Mouse (Mus musculus) stomach, embryonic 16.5 days (tissue): ENCODE data around the gene Sox18. TPM values are rescaled to one million over a fixed set of nuclear protein-coding genes. Genes with fewer than 3 reads are reported as not detected.

Experiments
- ATAC-seq: fragments of 200-750 bp; cut with Nextera tagmentation; 2 replicates; pipeline ENCODE4 v1.8.0; 2017; ENCODE audit warnings: moderate number of reproducible peaks, moderate TSS enrichment; ENCODE audit not compliant: insufficient read depth, low FRiP score
- H3K27ac ChIP-seq: fragments of 300-500 bp; sonication (generic); 2 replicates; pipeline ENCODE4 v1.5.1; 2014; ENCODE audit warnings: low read length
- H3K27me3 ChIP-seq: fragments of 300-500 bp; sonication (generic); 2 replicates; pipeline ENCODE4 v1.6.1; 2014; ENCODE audit warnings: low read length, control low read depth, mixed read lengths; ENCODE audit not compliant: control insufficient read depth, insufficient read depth
- H3K36me3 ChIP-seq: fragments of 300-500 bp; sonication (generic); 2 replicates; pipeline ENCODE4 v1.6.1; 2014; ENCODE audit warnings: low read length; ENCODE audit not compliant: control insufficient read depth, insufficient read depth
- H3K4me1 ChIP-seq: fragments of 300-500 bp; sonication (generic); 2 replicates; pipeline ENCODE4 v1.6.1; 2014; ENCODE audit warnings: low read length, control low read depth, mixed read lengths; ENCODE audit not compliant: control insufficient read depth, insufficient read depth
- H3K4me2 ChIP-seq: fragments of 300-500 bp; sonication (generic); 2 replicates; pipeline ENCODE4 v1.6.1; 2014; ENCODE audit warnings: low read depth, low read length, mixed read lengths
- H3K4me3 ChIP-seq: fragments of 300-500 bp; sonication (generic); replicated peaks from 2 replicates; pipeline ENCODE4 v1.5.1; 2014; ENCODE audit warnings: mild to moderate bottlenecking, low read length
- H3K9ac ChIP-seq: fragments of 300-500 bp; sonication (generic); 2 replicates; pipeline ENCODE4 v1.6.1; 2014; ENCODE audit warnings: low read length
- H3K9me3 ChIP-seq: fragments of 300-500 bp; sonication (generic); replicated peaks from 2 replicates; pipeline ENCODE4 v1.6.1; 2016; ENCODE audit warnings: low read length, control low read depth; ENCODE audit not compliant: control insufficient read depth
- WGBS: fragments of 180-500 bp; shearing (Covaris S2); extraction: QIAGEN DNeasy Blood & Tissue Kit; methylation state at CpG from one replicate; pipeline ENCODE4 v1.1.7; 2014; 5-methylcytosine and 5-hydroxymethylcytosine counted together
- polyA plus RNA-seq: library from polyadenylated mRNA; unstranded; fragments of >200 nt; fragmentation: Nextera tagmentation; extraction: Ambion mirVana; gene quantifications from 2 replicates; pipeline ENCODE4 v1.2.1, GENCODE M21; 2015

The Sox18 gene
- polyA plus RNA-seq, 1 experiment from 2014 or later: 25.5 TPM

GRCm38 (mm10) chr2:181677096-181677754 lies 5.8 kb upstream of the Sox18 start:
- 62% methylated on average over 5 of the region's 5 CpGs for WGBS
- ATAC-seq: no peak
- peaks cover 19% of the 10 kb centered on the region for H3K27me3 ChIP-seq
- H3K9me3 ChIP-seq: no peaks in the 10 kb centered on the region
- 0 out of 2 replicates have a peak overlapping the region, but pooled peaks have one; percentile 18 for H3K9ac ChIP-seq
- H3K4me3 ChIP-seq: no peak overlapping the region
- H3K27ac ChIP-seq: peak overlapping the region; percentile 59
- H3K4me2 ChIP-seq: no peak overlapping the region
- H3K36me3 ChIP-seq: no peaks in the 10 kb centered on the region
- peaks cover 16% of the 10 kb centered on the region for H3K4me1 ChIP-seq

- 63% methylated on average over 2 of the region's 2 CpGs for WGBS
- no peak for ATAC-seq
- H3K4me3 ChIP-seq: no peak overlapping the region
Measured at GRCm38 (mm10) chr2:181676424-181676823, 5.0 kb upstream of the Sox18 start.

DNA sequence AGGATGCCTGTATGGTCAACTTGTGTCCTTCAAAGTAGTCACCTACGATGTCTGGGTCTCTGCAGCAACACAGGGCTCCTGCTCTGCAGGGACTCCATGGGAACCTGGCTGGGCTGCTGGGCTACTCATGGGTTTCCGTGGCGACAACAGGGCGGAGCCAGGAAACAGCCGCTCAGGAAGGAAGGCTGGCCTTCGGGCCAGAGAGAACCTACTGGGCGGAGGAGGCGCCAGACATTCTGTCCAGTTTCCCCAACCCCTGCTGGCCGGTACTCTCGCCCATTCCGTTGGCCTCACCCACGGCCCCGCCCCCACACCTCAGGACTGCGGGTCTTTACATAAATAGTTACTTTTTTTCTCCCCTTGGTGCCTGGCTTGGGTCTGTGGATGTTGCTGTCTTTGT lies 4.0 kb upstream of the Sox18 start:
- no peak overlapping the region for H3K27ac ChIP-seq
- peak overlapping the region; percentile 34 for H3K4me2 ChIP-seq
- no peaks in the 10 kb centered on the region for H3K36me3 ChIP-seq
- peak overlapping the region; percentile 33; the same call in 1 of the 2 replicates for H3K9ac ChIP-seq
- WGBS: 5% methylated on average over 14 of the region's 14 CpGs
- H3K4me3 ChIP-seq: no peak overlapping the region
- H3K9me3 ChIP-seq: no peaks in the 10 kb centered on the region
- no peak for ATAC-seq
- peaks cover 37% of the 10 kb centered on the region for H3K27me3 ChIP-seq
- peaks cover 14% of the 10 kb centered on the region for H3K4me1 ChIP-seq

More at GRCm38 (mm10) chr2:181676424-181676823, 5.0 kb upstream of the Sox18 start:
- no peak overlapping the region for H3K9ac ChIP-seq
- H3K27ac ChIP-seq: peak overlapping the region; percentile 42; the same call in 1 of the 2 replicates
- H3K9me3 ChIP-seq: no peaks in the 10 kb centered on the region
- no peaks in the 10 kb centered on the region for H3K36me3 ChIP-seq
- peaks cover 14% of the 10 kb centered on the region for H3K4me1 ChIP-seq
- no peak overlapping the region for H3K4me2 ChIP-seq
- H3K27me3 ChIP-seq: peaks cover 27% of the 10 kb centered on the region

DNA sequence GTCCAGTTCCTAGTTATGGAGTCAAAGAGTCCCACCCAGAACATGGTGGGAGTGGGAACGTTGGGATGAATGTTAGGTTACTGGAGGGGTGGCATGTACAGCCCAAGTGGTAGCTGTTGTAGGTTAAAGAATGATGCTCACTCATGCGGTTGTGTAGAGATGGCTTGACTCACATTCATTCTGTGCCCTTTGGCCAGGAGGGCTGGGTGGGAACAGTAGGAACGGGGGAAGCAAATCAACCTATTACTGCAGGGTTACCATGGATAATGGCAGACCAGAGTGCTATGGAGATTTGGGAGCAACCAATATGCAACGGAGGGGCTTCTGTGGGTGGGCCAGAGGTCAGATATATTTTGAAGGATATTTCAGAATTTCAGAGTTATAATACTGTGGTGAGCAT lies 3.5 kb upstream of the Sox18 start:
- H3K4me3 ChIP-seq: no peak overlapping the region
- H3K4me2 ChIP-seq: no peak overlapping the region
- ATAC-seq: no peak
- peaks cover 14% of the 10 kb centered on the region for H3K4me1 ChIP-seq
- H3K27me3 ChIP-seq: peaks cover 42% of the 10 kb centered on the region
- H3K27ac ChIP-seq: no peak overlapping the region
- no peaks in the 10 kb centered on the region for H3K9me3 ChIP-seq
- H3K36me3 ChIP-seq: no peaks in the 10 kb centered on the region
- no peak overlapping the region for H3K9ac ChIP-seq
- WGBS: 69% methylated on average over 4 of the region's 4 CpGs

GRCm38 (mm10) chr2:181673501-181673900 lies 2.1 kb upstream of the Sox18 start:
- H3K27me3 ChIP-seq: peaks cover 57% of the 10 kb centered on the region
- H3K4me1 ChIP-seq: peaks cover 10% of the 10 kb centered on the region
- H3K4me2 ChIP-seq: no peak overlapping the region
- 52% methylated on average over 1 of the region's 1 CpGs for WGBS
- no peak overlapping the region for H3K9ac ChIP-seq
- no peaks in the 10 kb centered on the region for H3K36me3 ChIP-seq
- no peak overlapping the region for H3K27ac ChIP-seq
- no peaks in the 10 kb centered on the region for H3K9me3 ChIP-seq
- H3K4me3 ChIP-seq: no peak overlapping the region
- ATAC-seq: no peak

DNA sequence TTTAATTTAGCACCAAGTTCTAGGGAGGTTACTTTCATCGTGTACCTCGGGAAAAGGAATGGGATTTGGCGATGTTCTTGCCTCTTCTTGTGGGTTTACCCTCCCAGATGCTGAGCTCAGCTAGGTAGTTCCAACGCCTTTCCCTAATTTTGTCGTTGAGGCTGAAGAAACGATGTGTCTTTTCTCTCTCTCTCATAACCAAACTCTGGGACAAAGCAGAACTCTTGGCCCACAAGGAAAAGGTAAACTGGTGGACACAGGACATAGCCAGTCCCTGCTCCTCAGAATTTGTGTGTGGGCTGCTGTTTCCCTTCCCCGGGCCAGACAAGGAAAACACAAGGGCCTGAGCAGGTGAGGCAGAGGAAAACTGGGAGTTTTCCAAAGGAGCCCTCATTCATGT lies 544 bp upstream of the Sox18 start:
- 28% methylated on average over 7 of the region's 7 CpGs for WGBS
- 0 out of 2 replicates have a peak overlapping the region, but pooled peaks have one; percentile 50 for H3K4me3 ChIP-seq
- H3K9me3 ChIP-seq: no peaks in the 10 kb centered on the region
- no peak overlapping the region for H3K9ac ChIP-seq
- no peak for ATAC-seq
- no peaks in the 10 kb centered on the region for H3K36me3 ChIP-seq
- H3K27me3 ChIP-seq: peaks cover 66% of the 10 kb centered on the region
- H3K4me1 ChIP-seq: peaks cover 10% of the 10 kb centered on the region
- H3K4me2 ChIP-seq: peak overlapping the region; percentile 70; the same call in 1 of the 2 replicates
- no peak overlapping the region for H3K27ac ChIP-seq

DNA sequence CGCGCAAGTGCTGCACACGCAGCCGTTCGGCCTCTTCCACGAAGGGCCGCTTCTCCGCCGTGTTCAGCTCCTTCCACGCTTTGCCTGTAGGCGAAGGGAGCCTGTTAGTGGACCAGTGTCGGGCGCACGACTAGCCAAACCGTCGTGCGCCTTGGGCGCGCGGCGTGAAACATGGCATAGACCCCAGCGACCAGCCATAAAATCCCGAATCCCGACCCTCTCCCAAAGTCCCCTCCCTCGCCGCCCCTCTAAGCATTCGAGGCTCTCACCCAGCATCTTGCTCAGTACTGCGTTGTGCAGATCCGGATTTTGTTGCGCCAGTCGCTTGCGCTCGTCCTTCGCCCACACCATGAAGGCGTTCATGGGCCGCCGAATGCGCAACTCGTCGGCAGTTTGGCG lies 528 bp downstream of the Sox18 start:
- no peaks in the 10 kb centered on the region for H3K9me3 ChIP-seq
- no peak for ATAC-seq
- 2% methylated on average over 41 of the region's 41 CpGs for WGBS
- peak overlapping the region; percentile 62 for H3K9ac ChIP-seq
- H3K4me1 ChIP-seq: peaks cover 10% of the 10 kb centered on the region
- peak overlapping the region; percentile 17; the same call in 1 of the 2 replicates for H3K27ac ChIP-seq
- H3K4me2 ChIP-seq: peak overlapping the region; percentile 70
- peaks cover 66% of the 10 kb centered on the region for H3K27me3 ChIP-seq
- H3K36me3 ChIP-seq: no peaks in the 10 kb centered on the region
- H3K4me3 ChIP-seq: peak overlapping the region; percentile 50

- Histone ChIP-seq H3K4me2 (peak overlapping the region; percentile 70), H3K27ac (peak overlapping the region; percentile 17; the same call in 1 of the 2 replicates), H3K27me3 (peaks cover 66% of the 10 kb centered on the region), H3K9me3 (no peaks in the 10 kb centered on the region), H3K4me3 (peak overlapping the region; percentile 50), H3K36me3 (no peaks in the 10 kb centered on the region), H3K9ac (peak overlapping the region; percentile 62), H3K4me1 (peaks cover 10% of the 10 kb centered on the region)
- no peak for ATAC-seq
- WGBS: 4% methylated on average over 54 of the region's 56 CpGs
Measured at GRCm38 (mm10) chr2:181670285-181670912, 1.0 kb downstream of the Sox18 start.

GRCm38 (mm10) chr2:181663298-181663630 lies 8.2 kb downstream of the Sox18 start:
- 24% methylated on average over 4 of the region's 4 CpGs for WGBS
- ATAC-seq: peak; percentile 23; the same call in 1 of the 2 replicates

More at GRCm38 (mm10) chr2:181663298-181663630, 8.2 kb downstream of the Sox18 start:
- no peaks in the 10 kb centered on the region for H3K9me3 ChIP-seq
- no peak overlapping the region for H3K4me3 ChIP-seq
- H3K4me1 ChIP-seq: no peaks in the 10 kb centered on the region
- no peak overlapping the region for H3K4me2 ChIP-seq
- H3K27me3 ChIP-seq: peaks cover 7% of the 10 kb centered on the region; the same call in 1 of the 2 replicates
- no peaks in the 10 kb centered on the region for H3K36me3 ChIP-seq
- H3K9ac ChIP-seq: no peak overlapping the region
- 0 out of 2 replicates have a peak overlapping the region, but pooled peaks have one; percentile 1 for H3K27ac ChIP-seq
